Mouse (Mus musculus): ENCODE results near the gene Tceal7.
"Not testable (repeated sequence)": the region's sequence is repeated elsewhere in the genome, so short reads cannot be mapped to it uniquely, and the experiment has no call there.

GRCm38 (mm10) chrX:136270393-136271111, 56.0 kb downstream of the Tceal7 start:
- TF ChIP-seq CTCF (IDR thresholded peaks at IDR 0.05; ENCODE audit: control insufficient read depth, insufficient read depth, insufficient replicate concordance, low read depth, low read length); POLR2A (IDR thresholded peaks at IDR 0.05; ENCODE audit: control insufficient read depth, low read depth, low read length): not testable (repeated sequence)

All from testis, adult 2 months (tissue).